In genomic region chr16:42727826-42728225, GRCm38 (mm10) we compare ENCODE assay signal across 25 mouse cellular contexts.
DNase-seq lines count a peak whose midpoint lies in the region; ATAC-seq lines count a peak whose summit lies in the region.
"Had no signal": no experiment of that assay in that cellular context is flagged by ENCODE, and none has a peak within 500 bp of the region (broad histone marks: within the 10 kb centered on the region; RNA-seq: fewer than 3 reads in every experiment).

No protein-coding gene starts in this region.

- no peak for DNase-seq in heart, adult 8-10 months (ENCODE audit: low spot score)
- DNase-seq in adrenal gland, postnatal 10 days: peak; percentile 34
- DNase-seq in adrenal gland, postnatal 14 days: peak; percentile 31
- no peak for DNase-seq in layer of hippocampus, postnatal 36 days
- no peak for DNase-seq in kidney, adult 8-10 months
- DNase-seq: cerebellum, adult 11 months; cerebellum, adult 2 months; cerebellum, adult 9-11 months; cerebellum, postnatal 25 days; forebrain, postnatal 0 days; gastrocnemius, adult 2 months; gastrocnemius, postnatal 14 days; heart, adult 11 months; heart, postnatal 14 days; heart, postnatal 4 days had no signal

- H3K4me2 ChIP-seq in heart, embryonic 13.5 days: no peak overlapping the region
- H3K4me2 ChIP-seq: embryonic facial prominence, embryonic 12.5 days; embryonic facial prominence, embryonic 15.5 days; heart, embryonic 12.5 days; hindbrain, embryonic 14.5 days had no signal

- H3K4me3 ChIP-seq in heart, embryonic 13.5 days: no peak overlapping the region
- H3K4me3 ChIP-seq: embryonic facial prominence, embryonic 12.5 days; embryonic facial prominence, embryonic 15.5 days; gastrocnemius, adult 2 months; heart, embryonic 12.5 days had no signal

- no peaks in the 10 kb centered on the region for H3K36me3 ChIP-seq in heart, embryonic 13.5 days
- H3K36me3 ChIP-seq: embryonic facial prominence, embryonic 12.5 days; embryonic facial prominence, embryonic 15.5 days; heart, embryonic 12.5 days had no signal

- H3K9me3 ChIP-seq in heart, embryonic 13.5 days: no peaks in the 10 kb centered on the region
- H3K9me3 ChIP-seq: embryonic facial prominence, embryonic 12.5 days; embryonic facial prominence, embryonic 15.5 days; heart, embryonic 12.5 days had no signal

- H3K27me3 ChIP-seq in heart, embryonic 13.5 days (replicated peaks): no peaks in the 10 kb centered on the region
- H3K27me3 ChIP-seq: embryonic facial prominence, embryonic 12.5 days; embryonic facial prominence, embryonic 15.5 days; heart, embryonic 12.5 days had no signal

- H3K27ac ChIP-seq in heart, embryonic 13.5 days (replicated peaks): peak overlapping the region; percentile 10; the same call in 1 of the 2 replicates
- H3K27ac ChIP-seq: embryonic facial prominence, embryonic 12.5 days; embryonic facial prominence, embryonic 15.5 days; gastrocnemius, adult 2 months; hindbrain, embryonic 14.5 days; hindbrain, postnatal 0 days had no signal

- no peak for ATAC-seq in heart, embryonic 13.5 days (ENCODE audit: extremely low read depth, insufficient number of reproducible peaks, low FRiP score, low TSS enrichment)
- ATAC-seq: CD4-positive, CD25-positive, alpha-beta regulatory T cell, adult 4 months; forebrain, embryonic 14.5 days; forebrain, postnatal 0 days; hindbrain, postnatal 0 days; inflammation-experienced regulatory T-cells, adult 6 months; intestine, embryonic 16.5 days had no signal

- peaks cover 7% of the 10 kb centered on the region; the same call in 1 of the 2 replicates for H3K4me1 ChIP-seq in heart, embryonic 13.5 days
- H3K4me1 ChIP-seq: embryonic facial prominence, embryonic 12.5 days; embryonic facial prominence, embryonic 15.5 days had no signal

- H3K9ac ChIP-seq in heart, embryonic 13.5 days: no peak overlapping the region
- H3K9ac ChIP-seq: embryonic facial prominence, embryonic 12.5 days; embryonic facial prominence, embryonic 15.5 days; forebrain, postnatal 0 days; heart, embryonic 12.5 days; hindbrain, embryonic 14.5 days had no signal

- WGBS in heart, embryonic 13.5 days: 64% methylated on average over 7 of the region's 7 CpGs

Comparison
In these comparisons a context has a peak if more than half of its experiments do, and no peak if none do; other contexts are left out.
1. DNase-seq: peak in adrenal gland, postnatal 10 days (single experiment) and adrenal gland, postnatal 14 days (single experiment); none in heart, adult 8-10 months (single experiment), layer of hippocampus, postnatal 36 days (0 of 2) and kidney, adult 8-10 months (0 of 2).